Mouse (Mus musculus) myocyte (in vitro differentiated cells): Measurements from ENCODE around the gene S100a4.

ENCODE experiments used
- E2F4 ChIP-seq: IDR thresholded peaks from one replicate; pipeline ENCODE4 v1.6.1; 2011; ENCODE audit warnings: mild to moderate bottlenecking, control low read depth, moderate library complexity; ENCODE audit not compliant: insufficient read depth
- MAX ChIP-seq: IDR thresholded peaks from one replicate; pipeline ENCODE4 v1.6.1; 2011; ENCODE audit warnings: low read depth, mild to moderate bottlenecking, control low read depth
- MYOG ChIP-seq, 3 experiments: IDR thresholded peaks; one replicate each; pipeline ENCODE4 v1.6.1; 2011; ENCODE audit warnings: control low read depth in 2 of 3, low read depth in 2 of 3, mild to moderate bottlenecking in 2 of 3; ENCODE audit not compliant: insufficient read length in 2 of 3, control insufficient read depth in 1 of 3, insufficient read depth in 1 of 3
- POLR2A ChIP-seq: IDR thresholded peaks from one replicate; pipeline ENCODE4 v1.6.1; 2011; ENCODE audit warnings: low read depth, mild to moderate bottlenecking, control low read depth, moderate library complexity; ENCODE audit not compliant: insufficient read length
- POLR2AphosphoS2 ChIP-seq: IDR thresholded peaks from one replicate; pipeline ENCODE4 v1.6.1; 2011; ENCODE audit warnings: low read depth, control low read depth; ENCODE audit not compliant: insufficient read length
- REST ChIP-seq: IDR thresholded peaks from one replicate; pipeline ENCODE4 v1.6.1; 2011; ENCODE audit warnings: mild to moderate bottlenecking, control low read depth, moderate library complexity; ENCODE audit not compliant: insufficient read depth, insufficient read length
- SRF ChIP-seq: IDR thresholded peaks from one replicate; pipeline ENCODE4 v1.6.1; 2011; ENCODE audit warnings: low read depth; ENCODE audit not compliant: control insufficient read depth, insufficient read length
- TCF12 ChIP-seq: IDR thresholded peaks from one replicate; pipeline ENCODE4 v1.6.1; 2011; ENCODE audit warnings: mild to moderate bottlenecking, control low read depth; ENCODE audit not compliant: poor library complexity, insufficient read depth, severe bottlenecking
- TCF3 ChIP-seq: IDR thresholded peaks from one replicate; pipeline ENCODE4 v1.6.1; 2011; ENCODE audit warnings: low read depth, control low read depth; ENCODE audit not compliant: insufficient read length

- TF ChIP-seq TCF12 = no peak
- TF ChIP-seq POLR2A = no peak
- no peak for TF ChIP-seq E2F4
- no peak for TF ChIP-seq REST
- TF ChIP-seq POLR2AphosphoS2 = no peak
- TF ChIP-seq SRF = no peak
- no peak for TF ChIP-seq TCF3
- no peak for TF ChIP-seq MYOG (IDR thresholded peaks at IDR 0.05; ENCODE audit: control insufficient read depth in 1 of 3, insufficient read depth in 1 of 3, insufficient read length in 2 of 3, low read depth in 2 of 3)
- no peak for TF ChIP-seq MAX
Measured at GRCm38 (mm10) chr3:90653717-90654116, 50.1 kb downstream of the S100a4 start, which contains the start of gene S100a7a.
